Mouse (Mus musculus): ENCODE data around the gene Pik3ip1.

Gene Pik3ip1

GRCm38 (mm10) chr11:3334711-3335316, 4.6 kb downstream of the Pik3ip1 start:
- in situ Hi-C loops (cut with MboI; ENCODE audit: unreplicated experiment in 2 of 2), result loop anchor here (5.0 to 10.0 kb wide), 4 partner anchors 43 to 200 kb away; partner anchors contain the start of genes Eif4enif1 (in 1 of the 2) and Limk2 (in 1 of the 2)

GRCm38 (mm10) chr11:3335651-3336216, 5.5 kb downstream of the Pik3ip1 start:
- in situ Hi-C loops (cut with MboI; ENCODE audit: unreplicated experiment in 2 of 2), result loop anchor here in 1 of 2 experiments (10.0 kb wide), 2 partner anchors 131 to 199 kb away; partner anchors contain the start of gene Eif4enif1

- in situ Hi-C loops (cut with MboI; ENCODE audit: unreplicated experiment in 2 of 2), result loop anchor here in 1 of 2 experiments (10.0 kb wide), 2 partner anchors 132 to 198 kb away; partner anchors contain the start of gene Eif4enif1
Observed at GRCm38 (mm10) chr11:3336602-3337001, 6.4 kb downstream of the Pik3ip1 start.

- in situ Hi-C loops (cut with MboI; ENCODE audit: unreplicated experiment in 2 of 2), result loop anchor here in 1 of 2 experiments (10.0 kb wide), 2 partner anchors 133 to 197 kb away; partner anchors contain the start of gene Eif4enif1
Observed at GRCm38 (mm10) chr11:3337173-3337955, 7.2 kb downstream of the Pik3ip1 start.

- in situ Hi-C loops (cut with MboI; ENCODE audit: unreplicated experiment in 2 of 2), result loop anchor here in 1 of 2 experiments (10.0 kb wide), 2 partner anchors 133 to 197 kb away; partner anchors contain the start of gene Eif4enif1
Observed at GRCm38 (mm10) chr11:3337961-3338360, 7.8 kb downstream of the Pik3ip1 start.

GRCm38 (mm10) chr11:3341476-3341875, 11.3 kb downstream of the Pik3ip1 start:
- in situ Hi-C loops (cut with MboI; ENCODE audit: unreplicated experiment in 2 of 2), result loop anchor here in 1 of 2 experiments (10.0 kb wide), 1 partner anchor 63 kb away; the partner anchor contains the start of gene Limk2

- in situ Hi-C loops (cut with MboI; ENCODE audit: unreplicated experiment in 2 of 2), result loop anchor here in 1 of 2 experiments (10.0 kb wide), 1 partner anchor 60 kb away; the partner anchor contains the start of gene Limk2
Observed at GRCm38 (mm10) chr11:3344916-3345315, 14.7 kb downstream of the Pik3ip1 start.

GRCm38 (mm10) chr11:3346351-3346750, 16.1 kb downstream of the Pik3ip1 start:
- in situ Hi-C loops (cut with MboI; ENCODE audit: unreplicated experiment in 2 of 2), result loop anchor here in 1 of 2 experiments (10.0 kb wide), 1 partner anchor 58 kb away; the partner anchor contains the start of gene Limk2

GRCm38 (mm10) chr11:3347091-3347834, 17.1 kb downstream of the Pik3ip1 start:
- in situ Hi-C loops (cut with MboI; ENCODE audit: unreplicated experiment in 2 of 2), result loop anchor here in 1 of 2 experiments (10.0 kb wide), 1 partner anchor 58 kb away; the partner anchor contains the start of gene Limk2

GRCm38 (mm10) chr11:3347835-3348195, 17.6 kb downstream of the Pik3ip1 start:
- in situ Hi-C loops (cut with MboI; ENCODE audit: unreplicated experiment in 2 of 2), result loop anchor here in 1 of 2 experiments (10.0 kb wide), 1 partner anchor 57 kb away; the partner anchor contains the start of gene Limk2

GRCm38 (mm10) chr11:3348576-3349342, 18.6 kb downstream of the Pik3ip1 start:
- in situ Hi-C loops (cut with MboI; ENCODE audit: unreplicated experiment in 2 of 2), result loop anchor here in 1 of 2 experiments (10.0 kb wide), 1 partner anchor 56 kb away; the partner anchor contains the start of gene Limk2

GRCm38 (mm10) chr11:3349343-3349695, 19.1 kb downstream of the Pik3ip1 start:
- in situ Hi-C loops (cut with MboI; ENCODE audit: unreplicated experiment in 2 of 2), result loop anchor here in 1 of 2 experiments (10.0 kb wide), 1 partner anchor 55 kb away; the partner anchor contains the start of gene Limk2

- in situ Hi-C loops (cut with MboI; ENCODE audit: unreplicated experiment in 2 of 2), result loop anchor here in 1 of 2 experiments (10.0 kb wide), 1 partner anchor 443 kb away; no protein-coding TSS in a partner anchor
Observed at GRCm38 (mm10) chr11:3352131-3352530, 21.9 kb downstream of the Pik3ip1 start.

- in situ Hi-C loops (cut with MboI; ENCODE audit: unreplicated experiment in 2 of 2), result loop anchor here in 1 of 2 experiments (10.0 kb wide), 1 partner anchor 442 kb away; no protein-coding TSS in a partner anchor
Observed at GRCm38 (mm10) chr11:3352990-3353585, 22.9 kb downstream of the Pik3ip1 start.

- in situ Hi-C loops (cut with MboI; ENCODE audit: unreplicated experiment in 2 of 2), result no loop called here
Observed at GRCm38 (mm10) chr11:3362854-3363253, 32.7 kb downstream of the Pik3ip1 start.

GRCm38 (mm10) chr11:3366411-3366810, 36.2 kb downstream of the Pik3ip1 start:
- in situ Hi-C loops (cut with MboI; ENCODE audit: unreplicated experiment in 2 of 2), result no loop called here

- in situ Hi-C loops (cut with MboI; ENCODE audit: unreplicated experiment in 2 of 2), result no loop called here
Observed at GRCm38 (mm10) chr11:3368983-3369382, 38.8 kb downstream of the Pik3ip1 start.

GRCm38 (mm10) chr11:3369449-3369848, 39.2 kb downstream of the Pik3ip1 start:
- in situ Hi-C loops (cut with MboI; ENCODE audit: unreplicated experiment in 2 of 2), result no loop called here
